Mouse (Mus musculus) kidney, embryonic 15.5 days (tissue): Measurements from ENCODE around the gene Harbi1. TPM values are rescaled to one million over a fixed set of nuclear protein-coding genes. Genes with fewer than 3 reads are reported as not detected.
"Not testable (repeated sequence)": the region's sequence is repeated elsewhere in the genome, so short reads cannot be mapped to it uniquely, and the experiment has no call there.

Experiments used
- ATAC-seq: fragments of 200-750 bp; cut with Nextera tagmentation; replicated peaks from 2 replicates; pipeline ENCODE4 v1.8.0; 2017; ENCODE audit warnings: moderate TSS enrichment; ENCODE audit not compliant: low FRiP score
- H3K27ac ChIP-seq: fragments of 300-500 bp; sonication (generic); 2 replicates; pipeline ENCODE4 v1.5.1; 2015; ENCODE audit warnings: mild to moderate bottlenecking, inconsistent platforms
- H3K27me3 ChIP-seq: fragments of 300-500 bp; sonication (generic); 2 replicates; pipeline ENCODE4 v1.6.1; 2015; ENCODE audit warnings: inconsistent platforms
- H3K36me3 ChIP-seq: fragments of 300-500 bp; sonication (generic); 2 replicates; pipeline ENCODE4 v1.6.1; 2015; ENCODE audit warnings: inconsistent platforms
- H3K4me1 ChIP-seq: fragments of 300-500 bp; sonication (generic); 2 replicates; pipeline ENCODE4 v1.6.1; 2015; ENCODE audit warnings: inconsistent platforms
- H3K4me2 ChIP-seq: fragments of 300-500 bp; sonication (generic); 2 replicates; pipeline ENCODE4 v1.6.1; 2015; ENCODE audit warnings: moderate library complexity, mild to moderate bottlenecking, inconsistent platforms
- H3K4me3 ChIP-seq: fragments of 300-500 bp; sonication (generic); replicated peaks from 2 replicates; pipeline ENCODE4 v1.5.1; 2015; ENCODE audit warnings: mild to moderate bottlenecking, inconsistent platforms
- H3K9ac ChIP-seq: fragments of 300-500 bp; sonication (generic); 2 replicates; pipeline ENCODE4 v1.6.1; 2015; ENCODE audit warnings: mild to moderate bottlenecking, inconsistent platforms
- H3K9me3 ChIP-seq: fragments of 300-500 bp; sonication (generic); replicated peaks from 2 replicates; pipeline ENCODE4 v1.6.1; 2016; ENCODE audit warnings: inconsistent platforms
- WGBS: fragments of 180-500 bp; shearing (Covaris S2); methylation state at CpG from one replicate; pipeline ENCODE4 v1.1.7; 2015; ENCODE audit warnings: mixed read lengths; 5-methylcytosine and 5-hydroxymethylcytosine counted together
- polyA plus RNA-seq: library from polyadenylated mRNA; unstranded; fragments of >200 nt; fragmentation: Nextera tagmentation; extraction: Ambion mirVana; gene quantifications from 2 replicates; pipeline ENCODE4 v1.2.1, GENCODE M21; 2015

Harbi1 gene
- polyA plus RNA-seq, 1 experiment from 2014 or later, result 22.4 TPM

GRCm38 (mm10) chr2:91723382-91723781, 12.7 kb downstream of the Harbi1 start:
- Histone ChIP-seq H3K27ac (no peak overlapping the region), H3K9ac (no peak overlapping the region), H3K27me3 (peaks cover 5% of the 10 kb centered on the region; the same call in 1 of the 2 replicates), H3K4me3 (no peak overlapping the region), H3K4me2 (no peak overlapping the region), H3K36me3 (peaks cover 15% of the 10 kb centered on the region), H3K4me1 (no peaks in the 10 kb centered on the region), H3K9me3 (no peaks in the 10 kb centered on the region)
- no peak for ATAC-seq
- WGBS, result 80% methylated on average over 4 of the region's 4 CpGs

- Histone ChIP-seq H3K9me3 (no peaks in the 10 kb centered on the region), H3K4me2 (no peak overlapping the region), H3K36me3 (peaks cover 15% of the 10 kb centered on the region), H3K4me1 (no peaks in the 10 kb centered on the region), H3K27ac (no peak overlapping the region), H3K4me3 (no peak overlapping the region), H3K27me3 (peaks cover 5% of the 10 kb centered on the region; the same call in 1 of the 2 replicates), H3K9ac (no peak overlapping the region)
- no peak for ATAC-seq
These were observed 13.3 kb downstream of the Harbi1 start for GRCm38 (mm10) chr2:91723951-91724350.

- no peak overlapping the region for H3K4me3 ChIP-seq
- H3K9me3 ChIP-seq, result no peaks in the 10 kb centered on the region
- H3K4me1 ChIP-seq, result no peaks in the 10 kb centered on the region
- ATAC-seq, result no peak
- H3K9ac ChIP-seq, result no peak overlapping the region
- WGBS, result 63% methylated on average over 2 of the region's 2 CpGs
- no peak overlapping the region for H3K4me2 ChIP-seq
- H3K27ac ChIP-seq, result no peak overlapping the region
- H3K27me3 ChIP-seq, result peaks cover 5% of the 10 kb centered on the region; the same call in 1 of the 2 replicates
- peaks cover 15% of the 10 kb centered on the region for H3K36me3 ChIP-seq
These were observed 14.1 kb downstream of the Harbi1 start for GRCm38 (mm10) chr2:91724716-91725115.

GRCm38 (mm10) chr2:91725476-91725875, 14.8 kb downstream of the Harbi1 start:
- not testable (repeated sequence) for H3K27ac ChIP-seq, H3K9ac ChIP-seq, H3K4me2 ChIP-seq, H3K4me1 ChIP-seq, H3K36me3 ChIP-seq, H3K9me3 ChIP-seq, H3K4me3 ChIP-seq, H3K27me3 ChIP-seq, ATAC-seq
- WGBS, result 48% methylated on average over 4 of the region's 4 CpGs

GRCm38 (mm10) chr2:91727011-91727410, 16.4 kb downstream of the Harbi1 start:
- H3K4me1 ChIP-seq, result peaks cover 6% of the 10 kb centered on the region; the same call in 1 of the 2 replicates
- 90% methylated on average over 3 of the region's 3 CpGs for WGBS
- no peak overlapping the region for H3K4me2 ChIP-seq

GRCm38 (mm10) chr2:91729571-91729970, 18.9 kb downstream of the Harbi1 start:
- Histone ChIP-seq H3K9ac (no peak overlapping the region), H3K4me2 (peak overlapping the region; percentile 70), H3K4me1 (peaks cover 8% of the 10 kb centered on the region; the same call in 1 of the 2 replicates), H3K27ac (no peak overlapping the region), H3K36me3 (0 out of 2 replicates have a peak, but pooled peaks cover 3% of the 10 kb centered on the region), H3K4me3 (peak overlapping the region; percentile 99), H3K27me3 (peaks cover 5% of the 10 kb centered on the region; the same call in 1 of the 2 replicates), H3K9me3 (no peaks in the 10 kb centered on the region)
- WGBS, result 19% methylated on average over 4 of the region's 4 CpGs
- peak; percentile 24; the same call in 1 of the 2 replicates for ATAC-seq

More at GRCm38 (mm10) chr2:91727011-91727410, 16.4 kb downstream of the Harbi1 start:
- Histone ChIP-seq H3K9me3 (no peaks in the 10 kb centered on the region), H3K4me3 (no peak overlapping the region), H3K9ac (no peak overlapping the region), H3K36me3 (no peaks in the 10 kb centered on the region), H3K27me3 (peaks cover 5% of the 10 kb centered on the region; the same call in 1 of the 2 replicates), H3K27ac (no peak overlapping the region)
- no peak for ATAC-seq

GRCm38 (mm10) chr2:91729971-91730821, 19.5 kb downstream of the Harbi1 start, which contains the start of gene Ambra1:
Ambra1 (plus strand) TSS chr2:91730134.
- Histone ChIP-seq H3K4me1 (peaks cover 8% of the 10 kb centered on the region; the same call in 1 of the 2 replicates), H3K9ac (peak within 1 kb of the TSS; percentile 93), H3K27me3 (peaks cover 5% of the 10 kb centered on the region; the same call in 1 of the 2 replicates), H3K36me3 (peaks cover 3% of the 10 kb centered on the region; the same call in 1 of the 2 replicates), H3K9me3 (no peaks in the 10 kb centered on the region), H3K4me2 (peak within 1 kb of the TSS; percentile 70), H3K27ac (peak within 1 kb of the TSS; percentile 96), H3K4me3 (peak within 1 kb of the TSS; percentile 99)
- under 1% methylated on average over 68 of the region's 68 CpGs for WGBS
- peak; percentile 92 for ATAC-seq

GRCm38 (mm10) chr2:91735221-91735620, 24.6 kb downstream of the Harbi1 start:
- Histone ChIP-seq H3K9ac (no peak overlapping the region), H3K27me3 (no peaks in the 10 kb centered on the region), H3K36me3 (peaks cover 3% of the 10 kb centered on the region; the same call in 1 of the 2 replicates), H3K9me3 (no peaks in the 10 kb centered on the region), H3K4me3 (no peak overlapping the region), H3K4me1 (peaks cover 8% of the 10 kb centered on the region; the same call in 1 of the 2 replicates), H3K27ac (no peak overlapping the region), H3K4me2 (no peak overlapping the region)
- ATAC-seq, result no peak
- WGBS, result 89% methylated on average over 5 of the region's 5 CpGs

- no peak overlapping the region for H3K4me3 ChIP-seq
- H3K27ac ChIP-seq, result no peak overlapping the region
- H3K4me2 ChIP-seq, result no peak overlapping the region
- no peaks in the 10 kb centered on the region for H3K27me3 ChIP-seq
- H3K9me3 ChIP-seq, result no peaks in the 10 kb centered on the region
- ATAC-seq, result no peak
- H3K4me1 ChIP-seq, result no peaks in the 10 kb centered on the region
- 89% methylated on average over 1 of the region's 1 CpGs for WGBS
- H3K36me3 ChIP-seq, result no peaks in the 10 kb centered on the region; the same call in 1 of the 2 replicates
- H3K9ac ChIP-seq, result no peak overlapping the region
These were observed 28.9 kb downstream of the Harbi1 start for GRCm38 (mm10) chr2:91739586-91739985.

GRCm38 (mm10) chr2:91744686-91745085, 34.0 kb downstream of the Harbi1 start:
- Histone ChIP-seq H3K4me1 (no peaks in the 10 kb centered on the region), H3K27me3 (no peaks in the 10 kb centered on the region), H3K9ac (no peak overlapping the region), H3K4me3 (no peak overlapping the region), H3K9me3 (no peaks in the 10 kb centered on the region), H3K4me2 (no peak overlapping the region), H3K36me3 (no peaks in the 10 kb centered on the region), H3K27ac (no peak overlapping the region)
- 87% methylated on average over 5 of the region's 5 CpGs for WGBS
- no peak for ATAC-seq

- Histone ChIP-seq H3K27me3 (no peaks in the 10 kb centered on the region), H3K4me1 (peaks cover 7% of the 10 kb centered on the region), H3K36me3 (no peaks in the 10 kb centered on the region), H3K4me3 (no peak overlapping the region), H3K4me2 (no peak overlapping the region), H3K9ac (no peak overlapping the region), H3K27ac (no peak overlapping the region), H3K9me3 (no peaks in the 10 kb centered on the region)
- ATAC-seq, result no peak
- WGBS, result 47% methylated on average over 2 of the region's 2 CpGs
These were observed 39.2 kb downstream of the Harbi1 start for GRCm38 (mm10) chr2:91749811-91750261.
